Mouse (Mus musculus) ES-Bruce4 (cell line): ENCODE data around the gene Llph. TPM values are rescaled to one million over a fixed set of nuclear protein-coding genes. Genes with fewer than 3 reads are reported as not detected.

Experiments
- H3K27ac ChIP-seq: 2 replicates; pipeline ENCODE4 v1.5.1; 2012; ENCODE audit warnings: low read length, inconsistent platforms; ENCODE audit not compliant: insufficient read depth
- H3K27me3 ChIP-seq: 2 replicates; pipeline ENCODE4 v1.6.1; 2012; ENCODE audit warnings: mild to moderate bottlenecking, low read length, inconsistent platforms; ENCODE audit not compliant: control insufficient read depth, poor library complexity, insufficient read depth, severe bottlenecking
- H3K36me3 ChIP-seq: 2 replicates; pipeline ENCODE4 v1.6.1; 2012; ENCODE audit warnings: inconsistent platforms, mild to moderate bottlenecking, low read length, moderate library complexity; ENCODE audit not compliant: control insufficient read depth, poor library complexity, insufficient read depth, severe bottlenecking
- H3K4me1 ChIP-seq: one replicate; pipeline ENCODE4 v1.8.1; 2011; ENCODE audit warnings: low read length; ENCODE audit not compliant: control insufficient read depth, insufficient read depth
- H3K4me3 ChIP-seq: 2 replicates; pipeline ENCODE4 v1.5.1; 2011; ENCODE audit warnings: low read depth, mild to moderate bottlenecking, low read length
- H3K9ac ChIP-seq: 2 replicates; pipeline ENCODE4 v1.6.1; 2012; ENCODE audit warnings: low read depth, mild to moderate bottlenecking, inconsistent platforms; ENCODE audit not compliant: poor library complexity, severe bottlenecking
- H3K9me3 ChIP-seq: replicated peaks from 2 replicates; pipeline ENCODE4 v1.6.1; 2012; ENCODE audit warnings: mild to moderate bottlenecking, low read length, inconsistent platforms; ENCODE audit not compliant: control insufficient read depth, poor library complexity, insufficient read depth, severe bottlenecking
- CTCF ChIP-seq: IDR thresholded peaks from one replicate; pipeline ENCODE4 v1.8.1; 2011; ENCODE audit warnings: low read depth, low read length
- EP300 ChIP-seq: IDR thresholded peaks from 2 replicates; pipeline ENCODE4 v1.6.1; 2011; ENCODE audit warnings: low read depth, low read length; ENCODE audit not compliant: insufficient read depth
- POLR2A ChIP-seq: IDR thresholded peaks from one replicate; pipeline ENCODE4 v1.8.1; 2011; ENCODE audit warnings: low read length; ENCODE audit not compliant: insufficient read depth
- polyA plus RNA-seq: library from polyadenylated mRNA; stranded (reverse); fragments of >200 nt; gene quantifications from 2 replicates; pipeline ENCODE4 v1.2.4, GENCODE M21; 2011; ENCODE audit warnings: low read depth; ENCODE audit not compliant: missing spikeins, insufficient read depth, insufficient read length

Gene Llph
- polyA plus RNA-seq, 1 experiment = 62.6 TPM

DNA sequence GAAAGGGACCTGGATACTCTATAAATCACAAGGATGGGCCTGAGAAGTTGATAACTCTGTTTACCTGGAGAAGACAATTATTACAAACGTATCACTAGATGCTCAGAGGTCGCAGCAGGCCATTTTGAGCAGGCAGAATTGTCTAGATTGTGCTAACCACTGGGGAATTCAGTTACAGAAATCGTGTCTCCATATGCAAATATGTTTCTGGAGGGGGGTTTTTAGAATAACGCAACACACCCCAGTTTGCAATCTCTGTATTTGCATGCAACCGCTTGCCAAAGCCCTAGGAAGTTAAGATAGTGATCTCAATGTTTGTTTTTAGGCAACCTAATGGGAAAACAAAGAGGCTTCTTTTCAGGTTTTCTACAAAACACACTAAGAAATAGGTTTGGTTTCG, 35.7 kb upstream of the Llph start:
- no peak overlapping the region for H3K27ac ChIP-seq
- H3K27me3 ChIP-seq = no peaks in the 10 kb centered on the region
- no peak overlapping the region for H3K9ac ChIP-seq
- H3K4me3 ChIP-seq = no peak overlapping the region
- no peak for TF ChIP-seq POLR2A
- no peak for TF ChIP-seq CTCF
- no peak for TF ChIP-seq EP300
- H3K4me1 ChIP-seq = no peaks in the 10 kb centered on the region
- no peaks in the 10 kb centered on the region for H3K36me3 ChIP-seq
- no peaks in the 10 kb centered on the region for H3K9me3 ChIP-seq

DNA sequence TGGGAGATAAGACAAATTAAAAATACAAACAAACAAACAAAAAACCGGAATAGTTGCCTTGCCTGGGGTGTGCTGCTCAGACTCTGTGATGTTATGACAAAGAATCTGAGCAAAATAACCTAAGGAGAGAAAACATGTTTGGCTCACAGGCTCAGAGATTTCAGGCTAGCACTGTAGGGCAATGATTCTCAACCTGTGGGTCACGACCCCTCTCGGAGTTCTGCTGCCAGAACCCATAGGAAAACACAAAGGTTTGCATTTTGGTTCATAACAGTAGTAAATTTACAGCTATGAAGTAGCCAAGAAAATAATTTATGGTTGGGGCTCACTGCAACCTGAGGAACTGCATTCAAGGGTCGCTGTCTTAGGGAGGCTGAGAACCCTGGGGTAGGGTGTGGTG, 34.6 kb upstream of the Llph start:
- Histone ChIP-seq H3K36me3 (no peaks in the 10 kb centered on the region), H3K4me1 (no peaks in the 10 kb centered on the region), H3K27ac (no peak overlapping the region), H3K4me3 (no peak overlapping the region), H3K9ac (no peak overlapping the region), H3K27me3 (no peaks in the 10 kb centered on the region), H3K9me3 (no peaks in the 10 kb centered on the region)
- no peak for TF ChIP-seq CTCF
- TF ChIP-seq EP300 = no peak
- no peak for TF ChIP-seq POLR2A

DNA sequence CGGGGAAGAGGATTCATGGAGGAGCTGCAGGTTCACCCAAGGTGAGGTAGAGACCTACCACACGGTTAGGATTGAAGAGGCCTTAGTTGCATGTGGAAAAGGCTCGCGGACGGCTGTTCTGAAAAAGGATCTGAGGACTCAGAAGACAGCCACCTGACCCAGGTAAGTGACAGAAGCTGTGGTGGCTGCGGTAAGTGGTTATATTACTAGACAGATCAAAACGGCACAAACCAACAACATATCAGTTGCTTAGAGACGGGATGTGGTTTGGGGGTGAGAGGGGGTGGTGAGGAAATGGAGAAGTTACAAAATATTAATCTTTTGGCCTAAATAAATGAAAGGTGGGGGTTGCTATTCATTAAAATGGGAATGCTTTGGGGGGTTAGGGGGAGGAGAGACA, 33.6 kb upstream of the Llph start:
- Histone ChIP-seq H3K27ac (no peak overlapping the region), H3K9ac (no peak overlapping the region), H3K4me3 (no peak overlapping the region), H3K27me3 (no peaks in the 10 kb centered on the region), H3K36me3 (no peaks in the 10 kb centered on the region), H3K9me3 (no peaks in the 10 kb centered on the region), H3K4me1 (no peaks in the 10 kb centered on the region)
- TF ChIP-seq POLR2A (no peak), EP300 (no peak), CTCF (no peak)

GRCm38 (mm10) chr10:120197061-120197835, 29.6 kb upstream of the Llph start:
- 0 out of 2 replicates have a peak, but pooled peaks cover 2% of the 10 kb centered on the region for H3K27me3 ChIP-seq
- H3K9me3 ChIP-seq = no peaks in the 10 kb centered on the region
- H3K9ac ChIP-seq = no peak overlapping the region
- no peak overlapping the region for H3K4me3 ChIP-seq
- H3K4me1 ChIP-seq = no peaks in the 10 kb centered on the region
- H3K27ac ChIP-seq = no peak overlapping the region
- H3K36me3 ChIP-seq = no peaks in the 10 kb centered on the region
- TF ChIP-seq POLR2A (no peak), EP300 (no peak), CTCF (no peak)

DNA sequence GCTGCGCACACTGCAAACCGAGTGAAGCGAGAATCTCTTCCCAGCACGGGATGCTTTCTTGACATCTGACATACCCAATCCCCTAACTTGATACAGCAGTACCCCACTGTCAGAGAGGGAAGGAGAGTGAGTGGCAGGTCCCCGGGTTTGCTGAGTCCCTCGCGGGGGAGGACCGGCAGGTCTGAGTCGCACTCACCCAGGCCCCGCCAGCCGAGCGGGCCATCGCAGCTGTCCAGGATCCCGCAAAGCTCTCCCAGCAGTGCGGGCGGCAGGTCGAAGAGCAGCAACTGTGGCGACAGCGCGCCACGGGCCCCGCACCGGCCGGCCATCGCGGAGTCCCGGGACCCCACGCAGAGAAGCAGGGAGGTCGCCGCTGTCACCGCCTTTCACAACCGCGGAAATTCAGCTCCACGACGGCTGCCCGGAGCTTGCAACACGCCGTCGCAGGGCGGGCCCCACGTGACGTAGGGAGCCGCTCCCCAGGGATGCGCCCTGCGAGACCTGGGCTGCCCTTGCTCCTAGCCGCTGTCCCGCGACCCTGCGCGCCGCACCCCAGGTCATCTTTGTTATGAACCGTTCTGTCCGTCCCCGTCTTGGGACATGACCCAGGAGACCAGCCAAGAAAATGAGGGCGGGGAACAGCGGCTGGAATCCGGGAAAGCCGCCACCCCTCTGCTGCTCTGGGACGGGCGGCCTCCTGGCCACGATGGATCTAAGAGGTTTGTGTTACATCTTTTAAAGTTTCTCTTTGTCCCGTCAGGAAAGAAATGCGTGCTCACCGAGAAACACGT, 25.5 kb upstream of the Llph start, which contains the start of gene Tmbim4:
Gene Tmbim4, plus strand, starts transcription at position 460 of the 791 bp plus-strand sequence.
- Histone ChIP-seq H3K27me3 (0 out of 2 replicates have a peak, but pooled peaks cover 2% of the 10 kb centered on the region), H3K36me3 (no peaks in the 10 kb centered on the region), H3K9me3 (no peaks in the 10 kb centered on the region), H3K4me1 (no peaks in the 10 kb centered on the region), H3K27ac (peak within 1 kb of the TSS; percentile 38), H3K4me3 (peak within 1 kb of the TSS; percentile 58), H3K9ac (peak within 1 kb of the TSS; percentile 57)
- no peak for TF ChIP-seq CTCF
- TF ChIP-seq POLR2A = no peak
- TF ChIP-seq EP300 = no peak

GRCm38 (mm10) chr10:120201961-120202402, 24.9 kb upstream of the Llph start, which contains the start of gene Irak3:
TSS of gene Irak3 (minus strand) at chr10:120202130.
- 0 out of 2 replicates have a peak, but pooled peaks cover 2% of the 10 kb centered on the region for H3K27me3 ChIP-seq
- H3K9me3 ChIP-seq = no peaks in the 10 kb centered on the region
- TF ChIP-seq POLR2A (no peak), CTCF (peak; percentile 96)
- H3K27ac ChIP-seq = peak within 1 kb of the TSS; percentile 38
- peak within 1 kb of the TSS; percentile 57 for H3K9ac ChIP-seq
- no peaks in the 10 kb centered on the region for H3K36me3 ChIP-seq
- H3K4me1 ChIP-seq = no peaks in the 10 kb centered on the region
- peak within 1 kb of the TSS; percentile 58 for H3K4me3 ChIP-seq
